Mouse (Mus musculus): ENCODE data around the gene Gm11172.

Gm11172 gene

GRCm38 (mm10) chr16:10812865-10813371 is at the start of gene Gm11172:
Gm11172 (plus strand) TSS chr16:10812915.
- no peak for TF ChIP-seq GATA4 (IDR thresholded peaks at IDR 0.05; ENCODE audit: insufficient replicate concordance, low read length)

- no peak for TF ChIP-seq GATA4 (IDR thresholded peaks at IDR 0.05; ENCODE audit: insufficient replicate concordance, low read length)
Measured at GRCm38 (mm10) chr16:10763540-10764264, 49.0 kb upstream of the Gm11172 start.

- no peak for TF ChIP-seq GATA4 (IDR thresholded peaks at IDR 0.05; ENCODE audit: insufficient replicate concordance, low read length)
Measured at GRCm38 (mm10) chr16:10764323-10764722, 48.4 kb upstream of the Gm11172 start.

- no peak for TF ChIP-seq GATA4 (IDR thresholded peaks at IDR 0.05; ENCODE audit: insufficient replicate concordance, low read length)
Measured at GRCm38 (mm10) chr16:10767158-10767557, 45.6 kb upstream of the Gm11172 start.

DNA sequence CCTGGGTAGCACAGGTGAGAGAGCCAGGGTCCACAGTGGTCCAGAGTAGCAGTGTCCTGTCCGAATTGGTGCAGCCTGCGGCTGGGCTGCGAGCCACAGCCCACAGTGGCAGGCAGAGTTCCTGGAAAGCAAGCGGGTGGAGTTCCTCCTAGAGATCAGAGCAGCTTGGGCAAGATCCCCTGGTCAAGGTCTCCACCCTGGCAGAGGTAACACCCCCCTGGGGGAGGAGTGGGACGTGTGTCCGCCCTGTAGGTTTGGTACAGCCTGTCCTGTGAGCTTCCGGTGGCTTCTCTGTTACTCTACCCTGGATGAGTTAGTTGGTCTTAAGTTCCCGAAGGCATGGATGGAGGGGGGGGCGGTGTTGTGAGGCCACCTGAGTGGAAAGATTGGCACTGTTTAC is 43.9 kb upstream of the Gm11172 start:
- no peak for TF ChIP-seq GATA4 (IDR thresholded peaks at IDR 0.05; ENCODE audit: insufficient replicate concordance, low read length)

DNA sequence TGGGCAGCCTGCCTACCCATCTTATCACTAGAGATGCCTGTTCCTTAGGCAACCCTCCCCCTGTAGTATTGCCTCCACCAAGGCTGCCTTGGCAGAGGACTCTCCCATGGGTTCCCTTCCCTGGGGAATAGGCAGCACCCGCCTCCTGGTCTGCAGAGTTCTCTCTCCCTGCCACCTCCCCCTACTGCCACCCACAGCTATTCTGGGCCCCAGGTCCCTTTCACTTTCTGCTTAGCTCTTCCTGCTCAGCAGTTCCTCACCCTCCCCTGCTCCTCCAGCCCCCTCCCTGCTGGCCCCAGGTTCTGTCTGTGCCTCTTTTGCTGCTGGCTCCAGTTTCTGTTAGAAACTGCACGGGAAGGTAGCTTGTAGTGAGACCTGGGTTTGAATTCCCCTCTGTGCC is 43.1 kb upstream of the Gm11172 start:
- TF ChIP-seq GATA4 (IDR thresholded peaks at IDR 0.05; ENCODE audit: insufficient replicate concordance, low read length) = no peak

DNA sequence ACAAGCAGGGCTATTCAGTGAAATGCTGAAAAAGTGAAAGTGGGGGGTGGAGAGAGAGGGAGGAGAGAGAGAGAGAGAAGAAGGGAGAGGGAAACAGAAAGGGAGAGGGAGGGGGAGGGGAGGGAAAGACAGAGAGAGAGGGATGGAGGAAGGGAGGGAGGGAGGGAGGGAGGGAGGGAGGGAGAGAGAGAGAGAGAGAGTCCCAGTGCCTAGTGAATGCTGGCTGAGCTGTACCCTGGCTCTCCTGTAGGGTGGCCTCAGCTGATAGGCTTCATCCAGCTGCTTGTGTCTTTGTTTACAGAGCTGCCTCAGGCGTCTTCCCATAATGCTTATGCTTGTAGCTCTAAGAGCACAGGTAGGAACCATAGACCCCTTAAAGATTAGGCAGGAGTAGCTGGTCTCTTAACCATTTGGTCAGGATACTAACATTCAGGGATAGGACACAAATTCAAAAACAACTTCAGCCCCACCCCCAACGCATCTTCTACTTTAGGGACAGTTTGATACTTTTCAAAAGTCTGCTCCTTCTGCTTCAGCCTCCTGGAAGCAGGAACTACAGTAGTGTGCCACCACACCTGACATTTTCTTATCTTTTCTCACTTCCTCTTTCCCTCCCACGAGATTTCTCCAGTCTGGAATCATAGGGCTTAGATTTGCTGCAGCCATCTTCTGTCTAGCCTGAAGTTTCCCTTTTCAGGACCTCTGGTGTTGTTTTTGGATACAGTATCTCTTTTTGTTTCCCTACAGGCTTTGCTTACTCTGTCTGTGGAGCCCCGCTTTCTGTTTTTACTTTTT is 42.0 kb upstream of the Gm11172 start:
- no peak for TF ChIP-seq GATA4 (IDR thresholded peaks at IDR 0.05; ENCODE audit: insufficient replicate concordance, low read length)

DNA sequence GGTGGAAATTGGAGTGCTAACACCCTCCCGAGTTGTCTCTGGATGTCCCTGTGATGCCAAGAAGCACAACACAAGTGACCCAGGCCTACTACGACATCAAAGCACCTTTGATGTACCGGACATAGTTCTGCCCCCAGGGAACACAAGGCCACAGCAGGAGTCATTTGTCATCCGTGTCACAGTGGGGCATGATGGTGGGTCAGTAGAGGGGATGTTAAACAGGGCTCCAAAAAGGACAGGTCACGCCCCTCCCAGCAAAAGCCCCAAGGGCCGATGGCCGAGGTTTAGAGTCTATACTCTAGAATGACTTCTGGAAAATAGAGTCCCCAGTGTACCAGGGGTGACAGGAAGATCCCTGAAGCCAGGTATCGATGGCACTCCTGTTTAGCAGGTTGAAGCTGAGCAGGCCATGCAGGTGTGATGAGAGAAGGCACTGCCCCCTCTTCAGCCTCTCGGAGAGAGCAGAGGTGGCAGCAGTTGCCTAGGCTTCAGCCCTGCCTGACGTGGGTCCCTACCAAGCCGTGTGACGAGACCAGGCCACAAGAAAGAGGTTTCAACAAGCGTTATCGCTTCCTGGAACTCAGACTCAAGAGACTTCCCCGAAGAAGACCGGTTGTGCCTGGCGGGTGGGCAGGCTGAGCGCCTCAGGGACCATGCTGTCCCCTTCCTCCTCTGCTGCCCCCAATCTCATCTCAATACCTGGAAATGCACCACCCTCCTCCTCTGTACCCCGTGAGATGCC is 40.8 kb upstream of the Gm11172 start:
- no peak for TF ChIP-seq GATA4 (IDR thresholded peaks at IDR 0.05; ENCODE audit: insufficient replicate concordance, low read length)

GRCm38 (mm10) chr16:10773543-10773942 is 39.2 kb upstream of the Gm11172 start:
- no peak for TF ChIP-seq GATA4 (IDR thresholded peaks at IDR 0.05; ENCODE audit: insufficient replicate concordance, low read length)

- TF ChIP-seq GATA4 (IDR thresholded peaks at IDR 0.05; ENCODE audit: insufficient replicate concordance, low read length) = no peak
Measured at GRCm38 (mm10) chr16:10774726-10775125, 38.0 kb upstream of the Gm11172 start.

- TF ChIP-seq GATA4 (IDR thresholded peaks at IDR 0.05; ENCODE audit: insufficient replicate concordance, low read length) = no peak
Measured at GRCm38 (mm10) chr16:10776322-10776721, 36.4 kb upstream of the Gm11172 start.

- no peak for TF ChIP-seq GATA4 (IDR thresholded peaks at IDR 0.05; ENCODE audit: insufficient replicate concordance, low read length)
Measured at GRCm38 (mm10) chr16:10777579-10778160, 35.0 kb upstream of the Gm11172 start.

- no peak for TF ChIP-seq GATA4 (IDR thresholded peaks at IDR 0.05; ENCODE audit: insufficient replicate concordance, low read length)
Measured at GRCm38 (mm10) chr16:10780631-10781120, 32.0 kb upstream of the Gm11172 start.

- TF ChIP-seq GATA4 (IDR thresholded peaks at IDR 0.05; ENCODE audit: insufficient replicate concordance, low read length) = no peak
Measured at GRCm38 (mm10) chr16:10781862-10782371, 30.8 kb upstream of the Gm11172 start.
